Mouse (Mus musculus): ENCODE results near the gene Dgat2l6.

The Dgat2l6 gene

DNA sequence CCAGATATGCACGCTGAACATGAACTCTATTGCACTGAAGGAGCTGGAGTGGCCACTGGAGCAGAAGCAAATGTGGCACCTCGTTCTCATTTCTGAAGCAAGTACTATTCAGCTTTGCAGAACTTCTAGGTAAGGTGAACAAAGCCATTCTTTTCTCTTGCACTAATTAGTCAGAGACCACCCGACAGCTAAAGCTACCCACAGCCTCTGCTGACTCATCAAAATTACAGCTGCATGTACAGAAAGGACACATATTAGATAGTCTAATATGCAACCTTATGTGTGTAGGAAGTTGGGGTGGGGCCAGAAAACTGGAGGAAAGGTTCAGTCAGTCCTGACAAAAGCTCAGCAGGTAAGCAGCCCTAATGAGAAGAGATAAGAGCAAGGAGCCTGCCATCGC lies at the start of gene Dgat2l6:
Dgat2l6 (plus strand) TSS at position 368 of the 400 bp plus-strand sequence.
- no peak for DNase-seq

DNA sequence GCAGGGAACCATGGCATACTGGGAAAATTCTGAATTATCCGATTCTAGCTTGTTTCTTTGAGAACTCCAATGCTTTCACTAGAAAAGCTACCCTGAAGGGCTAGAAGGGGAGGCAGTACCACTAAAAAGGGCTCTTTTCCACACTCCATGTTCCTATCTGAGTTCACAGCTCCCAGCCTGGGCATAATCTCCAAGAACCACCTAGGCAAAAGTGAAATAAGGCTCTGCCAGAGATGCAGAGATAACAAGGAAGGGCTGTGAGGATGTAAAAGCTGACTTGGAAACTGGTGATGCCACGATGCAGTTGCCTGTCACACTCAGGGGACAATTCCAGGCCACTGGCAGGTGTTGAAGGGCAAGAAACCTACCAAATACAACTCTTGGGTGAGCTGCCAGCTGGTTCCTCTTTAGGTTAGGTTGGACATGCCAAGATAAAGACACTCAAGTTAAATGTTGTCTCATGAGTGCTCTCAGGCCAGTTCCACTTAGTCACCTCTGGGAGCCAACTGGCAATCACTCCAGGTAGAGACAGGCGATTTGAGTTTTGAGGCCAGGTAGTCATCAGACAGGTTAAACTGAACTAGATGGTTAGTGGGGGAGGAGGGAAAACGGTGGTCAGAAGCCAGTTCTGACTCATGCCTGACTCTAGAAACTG lies 48.9 kb upstream of the Dgat2l6 start:
- no peak for DNase-seq

DNA sequence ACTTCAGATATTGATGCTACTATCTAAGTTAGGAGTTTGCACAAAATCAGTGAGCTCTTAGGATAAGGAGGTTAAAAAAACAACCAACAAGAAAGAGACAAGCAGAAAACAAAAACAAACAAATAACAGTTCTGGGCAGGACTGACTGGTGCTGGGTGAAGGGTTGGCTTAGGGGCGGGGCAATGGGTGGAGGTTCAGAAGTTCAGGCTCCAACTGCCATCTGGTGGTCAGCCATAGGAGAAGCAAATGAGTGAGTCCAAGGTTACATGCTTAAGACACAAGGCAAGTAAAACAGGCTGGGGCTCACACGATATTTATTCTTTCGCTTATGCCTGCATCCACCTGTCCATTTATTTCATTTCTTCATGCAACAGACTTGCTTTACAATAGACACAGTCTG lies 44.3 kb upstream of the Dgat2l6 start:
- peak; percentile 78 for DNase-seq

DNA sequence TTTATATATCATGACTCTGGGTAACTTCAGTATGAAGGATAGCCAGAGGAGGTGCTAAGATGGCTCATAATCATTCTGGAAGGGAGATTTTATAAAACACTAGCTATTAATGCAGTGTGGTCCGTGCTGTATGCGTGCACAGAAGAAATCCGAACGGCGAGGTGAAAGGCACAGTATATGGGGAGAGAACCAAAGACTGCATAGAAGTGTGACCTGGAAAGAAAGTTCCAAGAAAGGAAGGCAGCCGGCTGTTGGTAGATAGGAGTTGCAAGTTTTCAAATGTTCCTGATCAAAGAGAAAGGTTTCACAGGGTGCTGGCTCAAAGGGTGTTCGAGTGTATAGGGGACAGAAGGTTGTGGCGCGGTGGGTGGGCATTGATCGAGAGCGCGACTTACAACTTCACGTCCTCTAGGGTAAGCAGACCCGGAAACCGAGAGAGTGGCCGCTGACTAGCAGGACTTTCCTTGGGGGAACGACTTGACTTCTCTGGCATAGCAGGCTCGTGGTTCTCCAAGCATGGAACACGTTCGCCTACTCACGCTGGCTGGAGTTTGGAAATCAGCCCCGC lies 31.1 kb upstream of the Dgat2l6 start:
- no peak for DNase-seq

DNA sequence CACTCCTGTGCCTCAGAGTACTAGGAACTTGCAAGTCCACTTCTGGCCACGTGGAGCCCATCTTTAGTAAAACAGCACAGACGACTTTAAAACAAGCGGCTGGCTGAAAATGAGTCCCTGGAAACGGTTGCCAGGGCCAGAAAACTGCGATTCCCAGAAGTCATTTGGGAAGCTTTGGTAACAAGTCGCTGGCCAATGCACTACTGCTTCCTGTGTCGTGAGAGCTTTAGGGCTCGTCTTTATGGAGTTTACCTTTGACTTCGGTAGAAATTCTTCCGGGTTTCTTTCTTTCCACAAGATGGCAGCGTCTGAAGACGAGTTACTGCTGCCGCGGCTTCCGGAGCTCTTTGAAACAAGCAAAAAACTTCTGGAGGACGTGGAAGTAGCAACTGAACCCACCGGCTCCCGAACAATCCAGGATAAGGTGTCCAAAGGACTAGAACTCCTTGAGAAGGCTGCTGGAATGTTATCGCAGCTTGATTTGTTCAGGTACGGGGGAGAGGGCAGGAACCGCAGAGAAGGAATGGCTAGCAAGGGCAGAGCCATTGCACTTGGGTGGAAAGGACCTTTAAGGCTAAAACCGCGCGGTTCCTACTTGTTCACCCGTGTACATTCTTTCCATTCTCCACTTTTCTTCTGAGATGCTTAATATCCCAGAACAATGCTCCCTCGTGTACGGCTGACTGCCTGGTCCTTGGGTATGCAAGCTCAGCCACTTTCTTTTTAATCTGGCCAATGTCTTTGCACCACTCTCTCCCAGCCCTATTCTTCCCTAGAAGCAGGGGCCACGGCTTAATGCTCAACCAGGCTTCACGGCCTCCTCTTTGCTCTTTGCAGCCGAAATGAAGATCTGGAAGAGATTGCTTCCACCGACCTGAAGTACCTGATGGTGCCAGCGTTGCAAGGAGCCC lies 30.3 kb upstream of the Dgat2l6 start, which contains the start of gene Igbp1:
Igbp1 (plus strand) TSS at position 224 of the 911 bp plus-strand sequence.
- peak; percentile 84 for DNase-seq

DNA sequence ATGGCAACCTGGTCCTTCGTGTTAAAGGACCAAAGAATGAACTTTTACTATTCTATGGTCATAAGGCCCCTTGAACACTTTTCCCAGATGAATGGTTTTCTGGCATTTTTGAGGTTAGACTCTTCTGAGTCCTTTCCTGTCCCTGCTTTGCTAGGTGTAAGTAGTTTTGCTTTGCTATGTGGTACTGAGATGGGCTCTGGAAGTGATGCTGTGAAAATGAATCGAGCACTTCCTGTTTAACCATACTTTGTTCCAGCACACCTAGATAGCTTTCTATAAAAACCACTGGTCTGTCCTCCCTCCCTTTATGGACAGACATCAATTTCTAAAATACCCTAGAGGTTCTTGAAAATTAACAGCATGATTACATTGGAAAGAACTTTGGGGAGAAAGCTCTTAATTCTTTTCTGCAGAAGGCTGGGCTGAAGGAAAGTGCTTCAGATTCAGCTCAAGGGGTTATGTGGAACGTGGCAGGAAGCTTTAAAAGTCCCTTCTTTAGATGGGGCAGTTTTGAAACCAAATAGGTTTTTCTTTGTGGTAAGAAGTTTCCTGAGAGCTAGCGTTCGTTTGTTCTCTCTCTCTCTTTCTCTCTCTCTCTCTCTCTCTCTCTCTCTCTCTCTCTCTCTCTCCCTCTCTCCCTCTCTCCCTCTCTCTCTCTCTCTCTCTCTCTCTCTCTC lies 20.3 kb upstream of the Dgat2l6 start:
- no peak for DNase-seq

DNA sequence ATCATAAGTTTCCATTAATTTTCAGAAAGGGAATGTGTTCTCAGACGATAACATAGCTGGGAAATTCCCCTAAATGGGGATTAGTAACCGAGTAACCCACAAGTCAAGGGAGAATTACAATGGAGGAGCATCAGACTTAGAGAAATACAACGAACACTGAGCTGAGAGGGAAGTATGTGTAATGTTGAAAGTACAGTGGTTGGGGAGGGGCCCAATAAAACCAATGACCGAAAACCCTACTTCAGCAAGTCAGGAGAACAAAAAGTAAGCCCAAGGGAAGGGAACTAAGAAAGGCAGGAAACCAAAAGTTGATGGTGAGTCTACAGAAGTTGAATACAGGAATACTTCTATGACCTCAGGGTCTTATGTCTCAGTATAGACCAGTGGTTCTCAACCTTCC lies 16.5 kb upstream of the Dgat2l6 start:
- DNase-seq = no peak

DNA sequence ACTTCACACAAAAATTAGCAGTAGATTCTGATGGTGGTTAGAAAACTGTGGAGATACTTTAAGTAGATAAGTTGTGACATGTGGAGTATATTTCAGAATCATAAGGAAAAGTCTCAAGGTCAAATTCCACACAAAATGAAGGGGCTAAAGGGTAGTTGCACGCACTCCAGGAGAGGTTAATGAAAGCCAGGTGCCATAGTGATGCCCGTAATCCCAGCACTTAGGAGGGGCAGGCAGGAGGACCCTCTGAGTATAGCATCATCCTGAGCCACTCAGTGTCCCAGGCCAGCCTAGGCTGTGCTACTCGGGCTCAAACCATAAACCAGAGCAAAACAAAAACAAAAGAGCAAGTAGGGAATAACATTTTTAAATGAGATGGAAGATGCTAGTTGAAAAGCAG lies 14.7 kb upstream of the Dgat2l6 start:
- DNase-seq = no peak

DNA sequence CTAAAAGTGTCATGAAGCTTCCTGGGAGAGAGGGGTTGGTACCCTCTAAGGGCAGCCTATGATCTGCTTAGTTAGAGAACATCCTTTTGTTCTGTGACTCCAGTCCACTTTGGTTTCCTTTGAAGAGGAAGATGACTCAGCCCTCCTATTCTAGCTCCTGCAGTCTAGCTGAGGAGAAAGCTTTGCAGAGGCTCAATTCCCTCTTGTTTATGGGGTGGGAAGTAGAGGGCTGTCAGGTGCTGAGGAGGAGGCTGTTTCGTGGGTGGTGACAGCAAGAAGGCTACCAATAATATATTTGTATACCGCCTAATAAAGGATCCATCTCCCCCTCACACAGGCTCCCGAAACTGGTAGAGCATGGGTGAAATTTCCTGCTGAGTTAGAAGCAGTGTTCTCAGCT lies 8.0 kb upstream of the Dgat2l6 start:
- no peak for DNase-seq

DNA sequence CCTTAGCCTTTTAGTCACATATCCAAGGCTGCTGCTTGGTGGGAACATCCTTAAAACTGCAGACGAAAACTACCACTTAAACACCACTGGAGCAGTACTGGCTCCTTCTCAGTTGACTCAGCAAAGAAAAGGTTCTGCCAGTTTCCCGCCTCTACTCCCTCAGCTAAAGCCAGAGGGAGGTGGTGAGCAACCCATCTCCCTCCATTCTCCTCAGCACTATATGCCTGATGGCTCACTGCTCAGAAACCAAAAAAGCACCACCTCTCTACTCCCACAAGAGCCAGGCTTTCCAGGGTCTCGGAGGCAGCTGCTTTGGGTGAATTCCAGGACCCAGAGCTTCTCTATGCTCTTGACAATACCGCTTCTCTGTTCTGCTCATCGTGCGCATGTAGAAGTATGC lies 7.0 kb upstream of the Dgat2l6 start:
- no peak for DNase-seq

DNA sequence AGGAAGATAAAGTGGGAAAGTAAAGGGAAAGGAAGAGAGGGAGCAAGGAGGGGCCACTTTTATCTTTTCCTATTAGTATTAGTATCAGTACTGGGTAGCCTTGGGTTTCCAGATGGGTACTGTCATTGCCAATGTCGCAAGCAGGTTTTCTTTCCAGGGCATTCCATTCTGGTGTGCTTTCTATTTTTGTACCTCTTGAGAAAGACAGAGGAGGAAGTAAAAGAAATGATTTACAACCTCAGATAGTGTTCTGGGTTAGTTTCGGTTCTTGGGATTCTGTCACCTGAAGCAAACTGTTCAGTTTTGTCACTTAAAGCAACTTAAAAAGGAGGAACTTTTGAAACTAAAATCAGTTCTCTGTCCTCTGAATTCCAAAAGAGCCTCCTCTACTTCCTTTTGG lies 6.1 kb upstream of the Dgat2l6 start:
- DNase-seq = no peak

DNA sequence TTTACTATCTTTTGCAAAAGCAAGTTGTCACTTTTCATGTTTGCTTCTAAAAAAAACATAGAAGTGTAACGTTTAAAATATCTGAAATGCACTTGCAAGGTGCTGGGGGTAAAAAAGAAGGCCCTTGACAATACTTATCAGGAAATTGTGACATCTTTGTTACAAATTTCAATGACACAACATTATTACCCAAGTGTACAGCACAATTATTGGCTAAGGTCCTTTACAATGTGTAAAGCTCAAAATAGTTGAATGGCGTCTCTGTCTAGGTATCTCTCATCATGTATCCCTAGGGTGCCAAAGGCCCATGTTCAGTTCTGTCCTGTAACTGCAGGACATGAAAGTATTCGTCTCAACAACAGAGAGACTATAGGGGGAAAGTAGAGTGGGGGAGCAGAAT lies 31.4 kb downstream of the Dgat2l6 start:
- DNase-seq = no peak

DNA sequence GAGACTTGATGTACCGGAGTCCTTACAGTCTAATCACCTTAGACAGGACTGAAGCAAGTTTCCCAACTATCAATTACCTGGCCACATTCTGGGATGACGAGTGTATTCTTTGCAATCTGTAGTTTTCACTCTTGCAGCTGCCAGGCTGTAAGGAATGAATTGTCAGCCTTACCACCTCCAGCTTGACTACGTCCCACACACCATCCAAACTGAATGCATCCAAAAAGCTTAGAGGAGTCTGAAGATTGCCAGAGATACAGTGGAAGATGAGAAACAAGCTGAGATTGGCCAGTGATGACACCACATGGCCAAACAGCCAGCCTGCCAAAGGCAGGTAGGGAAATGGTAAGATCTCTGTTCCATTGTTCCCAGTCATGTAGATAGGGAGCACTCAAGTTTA lies 41.1 kb downstream of the Dgat2l6 start:
- DNase-seq = no peak

DNA sequence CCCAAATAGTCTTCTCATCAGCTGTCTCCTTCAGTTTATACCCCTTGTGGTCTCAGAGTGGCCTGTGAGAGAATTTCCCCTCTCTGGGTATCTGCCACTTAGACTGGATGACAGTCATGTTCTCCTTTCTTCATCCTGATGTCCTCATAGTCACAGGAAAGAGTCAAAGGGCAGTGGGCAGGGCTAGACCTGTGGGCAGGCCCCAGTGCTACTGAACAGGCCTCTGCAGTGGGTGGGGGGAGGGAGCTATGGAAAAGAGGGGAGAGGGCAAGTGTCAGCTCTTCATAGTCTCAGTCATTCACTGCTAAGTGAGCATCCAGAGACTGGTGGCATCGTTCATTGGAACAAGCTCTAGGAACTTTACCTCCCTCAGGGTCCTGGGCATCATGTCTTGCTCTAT lies 47.3 kb downstream of the Dgat2l6 start, which contains the start of gene Awat1:
Awat1 (plus strand) TSS at position 301 of the 400 bp plus-strand sequence.
- DNase-seq = no peak

DNA sequence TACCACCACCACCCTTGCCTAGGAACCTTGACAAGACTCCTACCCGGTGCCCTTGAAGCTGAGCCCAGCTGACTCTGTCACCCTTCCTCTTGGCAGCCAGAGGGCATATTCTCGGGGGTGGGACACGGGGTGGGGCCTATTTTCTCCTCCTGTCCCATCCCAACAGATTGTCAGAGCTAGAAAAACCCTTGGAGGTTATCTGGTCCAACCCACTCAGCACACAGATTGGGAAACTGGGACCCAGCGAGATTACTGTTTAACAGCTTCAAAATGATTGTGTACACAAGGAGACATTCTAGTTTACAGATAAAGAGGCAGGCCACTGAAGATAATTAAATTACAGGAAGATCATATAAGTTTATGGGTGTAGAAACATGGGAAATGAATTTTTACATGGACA lies 70.2 kb downstream of the Dgat2l6 start, which contains the start of gene P2ry4:
P2ry4 (minus strand) TSS at position 79 of the 400 bp plus-strand sequence.
- DNase-seq = no peak

All from kidney, postnatal 10 days (tissue).